8 mouse cellular contexts compared by ENCODE assay signal in the genomic region with DNA sequence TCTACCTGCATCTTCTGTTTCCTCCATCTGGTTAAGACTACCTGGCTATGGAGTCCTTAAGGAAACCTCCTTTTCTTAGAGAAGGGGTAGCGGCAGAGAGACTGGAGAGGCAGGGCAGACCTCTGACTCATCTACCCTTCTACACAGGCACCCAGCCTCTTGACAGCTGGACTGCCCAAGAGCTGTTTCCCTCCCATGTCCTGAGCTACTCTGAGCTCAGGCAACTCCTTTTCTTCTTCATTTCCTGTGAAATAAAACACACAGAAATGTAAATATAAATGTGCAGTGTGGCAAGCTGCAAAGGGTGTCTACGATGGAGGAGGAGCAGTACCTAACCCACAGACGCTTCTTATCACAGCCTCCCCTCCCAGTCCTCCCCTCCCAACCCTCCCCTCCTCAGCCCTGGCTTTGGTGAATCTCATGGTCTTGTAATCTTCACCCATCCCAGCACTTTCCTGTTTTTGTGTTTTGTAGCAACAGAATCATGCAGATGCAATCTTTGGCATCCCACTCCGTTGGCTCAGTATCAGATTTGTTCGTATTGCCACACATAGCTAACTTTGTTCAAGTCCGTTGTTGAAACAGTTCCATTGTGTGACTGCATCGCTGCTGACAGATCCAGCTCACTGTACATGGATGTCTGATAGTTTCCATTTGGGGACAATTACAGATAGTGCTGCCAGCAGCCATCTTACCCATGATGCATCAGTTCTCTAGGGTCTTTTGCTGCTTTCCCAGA. TPM values are rescaled to one million over a fixed set of nuclear protein-coding genes. Genes with fewer than 3 reads are reported as not detected.
DNase-seq lines count a peak whose midpoint lies in the region; ATAC-seq lines count a peak whose summit lies in the region.

No protein-coding gene starts in this region.

- H3K36me3 ChIP-seq in intestine, embryonic 15.5 days, result peaks cover 8% of the 10 kb centered on the region; the same call in 1 of the 2 replicates
- peaks cover 21% of the 10 kb centered on the region for H3K36me3 ChIP-seq in lung, embryonic 15.5 days

- peak; percentile 59 for ATAC-seq in frontal cortex, adult (ENCODE audit: low TSS enrichment)
- peak; percentile 20 for ATAC-seq in CD4-positive, CD25-positive, alpha-beta regulatory T cell, adult 4 months
- peak; percentile 59; the same call in 1 of the 2 replicates for ATAC-seq in intestine, embryonic 15.5 days
- ATAC-seq in lung, embryonic 15.5 days (ENCODE audit: borderline replicate concordance, extremely low read depth, low FRiP score, low TSS enrichment), result peak; percentile 91

- H3K4me3 ChIP-seq in intestine, embryonic 15.5 days (replicated peaks), result no peak overlapping the region
- H3K4me3 ChIP-seq in lung, embryonic 15.5 days, result no peak overlapping the region

- DNase-seq in frontal cortex, postnatal 14 days (ENCODE audit: low spot score in 2 of 2), result no peak
- DNase-seq in gastrocnemius, adult 8-10 months (ENCODE audit: low spot score in 2 of 2), result peak; percentile 64 to 65
- DNase-seq in urinary bladder, postnatal 36 days (ENCODE audit: low spot score in 2 of 2), result peak; percentile 51 to 78
- DNase-seq in cerebellum, postnatal 25 days, result no peak

- H3K27ac ChIP-seq in intestine, embryonic 15.5 days, result peak overlapping the region; percentile 51
- H3K27ac ChIP-seq in lung, embryonic 15.5 days, result peak overlapping the region; percentile 86

- no peaks in the 10 kb centered on the region for H3K27me3 ChIP-seq in intestine, embryonic 15.5 days (replicated peaks)
- H3K27me3 ChIP-seq in lung, embryonic 15.5 days, result no peaks in the 10 kb centered on the region

- H3K9ac ChIP-seq in intestine, embryonic 15.5 days, result no peak overlapping the region
- no peak overlapping the region for H3K9ac ChIP-seq in lung, embryonic 15.5 days

- 49% methylated on average over 7 of the region's 7 CpGs for WGBS in intestine, embryonic 15.5 days
- 30% methylated on average over 7 of the region's 7 CpGs for WGBS in lung, embryonic 15.5 days

- H3K9me3 ChIP-seq in intestine, embryonic 15.5 days, result no peaks in the 10 kb centered on the region
- no peaks in the 10 kb centered on the region for H3K9me3 ChIP-seq in lung, embryonic 15.5 days

- no peak overlapping the region for H3K4me2 ChIP-seq in intestine, embryonic 15.5 days (replicated peaks)
- H3K4me2 ChIP-seq in lung, embryonic 15.5 days, result no peak overlapping the region

- H3K4me1 ChIP-seq in intestine, embryonic 15.5 days (replicated peaks), result no peaks in the 10 kb centered on the region
- peaks cover 13% of the 10 kb centered on the region; the same call in 1 of the 2 replicates for H3K4me1 ChIP-seq in lung, embryonic 15.5 days

RNA-seq across cellular contexts. Expression of a gene that starts 7.8 kb away (rescaled TPM):
- polyA plus RNA-seq in CD4-positive, CD25-positive, alpha-beta regulatory T cell, adult 4 months (2017; shearing (Covaris generic)), result 100 to 1,000 TPM; 117 to 179 TPM
- 10 to 100 TPM; 59.0 to 71.9 (median 66.0) TPM for total RNA-seq in gastrocnemius, adult 8-10 months (2022)
- polyA plus RNA-seq in intestine, embryonic 15.5 days (2015; fragmentation: Nextera tagmentation; extraction: Ambion mirVana), result 141 and 149 TPM in 2 replicates
- polyA plus RNA-seq in lung, embryonic 15.5 days (2015; fragmentation: Nextera tagmentation; extraction: Ambion mirVana), result 204 and 206 TPM in 2 replicates

RNA-seq across cellular contexts. Expression of a gene that starts 40.1 kb away (rescaled TPM):
- polyA plus RNA-seq in CD4-positive, CD25-positive, alpha-beta regulatory T cell, adult 4 months (2017; shearing (Covaris generic)), result 10 to 100 TPM in 1 of 2 experiments, 1 to 10 TPM in 1; 6.0 to 18.6 TPM
- total RNA-seq in gastrocnemius, adult 8-10 months (2022), result 1 to 10 TPM in 3 of 4 experiments, under 1 TPM in 1; 0.59 to 2.7 (median 1.4) TPM
- polyA plus RNA-seq in intestine, embryonic 15.5 days (2015; fragmentation: Nextera tagmentation; extraction: Ambion mirVana), result 4.5 and 6.2 TPM in 2 replicates
- 6.9 and 8.1 TPM in 2 replicates for polyA plus RNA-seq in lung, embryonic 15.5 days (2015; fragmentation: Nextera tagmentation; extraction: Ambion mirVana)

RNA-seq across cellular contexts. Expression of a gene that starts 51.9 kb away (rescaled TPM):
- 10 to 100 TPM; 26.9 to 31.4 TPM for polyA plus RNA-seq in CD4-positive, CD25-positive, alpha-beta regulatory T cell, adult 4 months (2017; shearing (Covaris generic))
- total RNA-seq in gastrocnemius, adult 8-10 months (2022), result 1 to 10 TPM; 1.7 to 4.0 (median 2.6) TPM
- 14.4 and 16.2 TPM in 2 replicates for polyA plus RNA-seq in intestine, embryonic 15.5 days (2015; fragmentation: Nextera tagmentation; extraction: Ambion mirVana)
- 18.2 and 21.5 TPM in 2 replicates for polyA plus RNA-seq in lung, embryonic 15.5 days (2015; fragmentation: Nextera tagmentation; extraction: Ambion mirVana)

Comparison
In these comparisons a context has a peak if more than half of its experiments do, and no peak if none do; other contexts are left out.
1. ATAC-seq: peak in every context shown above with its lines; median percentile 91 in lung, embryonic 15.5 days; 59 in frontal cortex, adult; 59 in intestine, embryonic 15.5 days; 20 in CD4-positive, CD25-positive, alpha-beta regulatory T cell, adult 4 months.
2. DNase-seq: peak in gastrocnemius, adult 8-10 months (2 of 2) and urinary bladder, postnatal 36 days (2 of 2); none in frontal cortex, postnatal 14 days (0 of 2) and cerebellum, postnatal 25 days (0 of 2).